Mouse (Mus musculus): ENCODE measurements around the gene Cuedc2. TPM values are rescaled to one million over a fixed set of nuclear protein-coding genes. Genes with fewer than 3 reads are reported as not detected.
A peak's percentile ranks its signal among the peaks of the same experiment; 100 is the strongest.

The Cuedc2 gene
- polyA plus RNA-seq, 1 experiment from 2014 or later: 80.0 TPM

DNA sequence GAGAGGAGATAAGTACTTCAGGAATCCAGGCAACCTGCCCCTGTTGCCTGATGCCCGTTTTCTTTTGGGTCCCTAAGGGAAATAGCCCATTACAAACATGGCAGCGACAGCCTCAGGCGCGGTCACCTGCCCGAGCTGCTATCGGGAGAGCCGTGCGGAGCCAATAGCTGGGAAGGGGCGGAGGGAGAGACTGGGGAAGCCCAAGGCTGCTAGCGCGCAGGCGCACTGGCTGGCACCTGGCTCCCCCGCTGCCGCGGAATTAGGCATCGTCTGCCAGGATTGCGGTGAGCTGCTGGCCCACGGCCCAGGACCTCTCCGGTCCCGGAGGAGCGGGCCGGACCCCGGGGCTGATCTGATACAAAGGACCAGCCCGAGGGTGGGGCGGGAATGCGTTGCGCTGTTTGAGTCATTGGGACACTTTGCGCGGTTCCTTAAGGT lies 18.2 kb upstream of the Cuedc2 start:
- Histone ChIP-seq H3K4me1 (replicated peaks; ENCODE audit: control insufficient read depth, insufficient read depth, low read length) (no peaks in the 10 kb centered on the region), H3K27me3 (replicated peaks; ENCODE audit: control insufficient read depth, insufficient read depth, low read length) (no peaks in the 10 kb centered on the region), H3K9ac (ENCODE audit: low read depth, low read length) (peak overlapping the region; percentile 26), H3K4me2 (replicated peaks; ENCODE audit: low read depth) (peak overlapping the region; percentile 89), H3K9me3 (ENCODE audit: control insufficient read depth) (no peaks in the 10 kb centered on the region), H3K27ac (ENCODE audit: low read depth, low read length) (peak overlapping the region; percentile 69), H3K4me3 (ENCODE audit: low read depth, low read length) (peak overlapping the region; percentile 64), H3K36me3 (ENCODE audit: control insufficient read depth, insufficient read depth) (no peaks in the 10 kb centered on the region)
- TF ChIP-seq CTCF (IDR thresholded peaks at IDR 0.05; ENCODE audit: low read depth): no peak
- ATAC-seq: peak; percentile 82
- under 1% methylated on average over 29 of the region's 29 CpGs for WGBS

DNA sequence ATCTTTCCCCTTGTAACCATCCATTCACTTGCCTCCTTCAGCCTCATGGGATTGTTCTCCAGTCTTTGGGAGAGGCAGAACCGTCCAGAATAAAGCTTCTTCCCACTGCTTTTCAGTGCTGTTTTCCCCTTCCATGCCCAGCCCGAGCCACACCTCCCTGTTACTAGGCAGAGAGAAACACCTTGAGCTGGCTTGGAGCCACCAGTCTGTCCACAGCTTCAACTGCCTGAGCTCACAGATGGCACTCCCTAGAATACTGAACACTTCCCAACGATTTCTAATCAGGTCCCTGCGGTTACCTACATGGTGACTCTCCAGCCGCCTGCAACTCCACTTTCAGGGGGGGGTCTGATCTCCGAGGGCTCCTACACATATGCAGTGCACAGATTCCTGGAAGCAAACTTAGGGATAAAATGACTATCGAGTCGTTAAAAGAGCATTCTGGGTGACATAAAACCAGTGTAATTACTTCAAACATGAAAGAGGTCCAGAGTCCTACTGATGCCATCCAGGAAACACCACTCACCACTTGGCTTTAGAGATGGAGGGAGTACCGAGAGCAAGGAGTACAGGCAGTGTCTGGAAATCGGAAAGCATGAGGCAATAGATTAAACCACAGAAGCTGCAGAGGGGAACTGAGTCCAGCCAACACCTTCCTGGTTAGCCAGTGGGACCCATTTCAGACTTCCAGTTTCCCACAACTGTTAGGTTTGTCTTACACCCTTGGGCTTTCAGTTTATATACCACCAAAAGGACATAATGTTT lies 11.8 kb upstream of the Cuedc2 start, which contains the start of gene 2310034G01Rik:
Gene 2310034G01Rik, minus strand, starts transcription at position 135 of the 765 bp plus-strand sequence.
- Histone ChIP-seq H3K27me3 (replicated peaks; ENCODE audit: control insufficient read depth, insufficient read depth, low read length) (no peaks in the 10 kb centered on the region), H3K4me2 (replicated peaks; ENCODE audit: low read depth) (peak within 1 kb of the TSS; percentile 98), H3K27ac (ENCODE audit: low read depth, low read length) (peak within 1 kb of the TSS; percentile 51; the same call in 1 of the 2 replicates), H3K4me3 (ENCODE audit: low read depth, low read length) (peak within 1 kb of the TSS; percentile 56), H3K9me3 (ENCODE audit: control insufficient read depth) (no peaks in the 10 kb centered on the region), H3K9ac (ENCODE audit: low read depth, low read length) (peak within 1 kb of the TSS; percentile 62), H3K4me1 (replicated peaks; ENCODE audit: control insufficient read depth, insufficient read depth, low read length) (no peaks in the 10 kb centered on the region), H3K36me3 (ENCODE audit: control insufficient read depth, insufficient read depth) (no peaks in the 10 kb centered on the region; the same call in 1 of the 2 replicates)
- ATAC-seq: peak; percentile 72
- 32% methylated on average over 10 of the region's 10 CpGs for whole genome bisulfite sequencing
- no peak for TF ChIP-seq CTCF (IDR thresholded peaks at IDR 0.05; ENCODE audit: low read depth)

DNA sequence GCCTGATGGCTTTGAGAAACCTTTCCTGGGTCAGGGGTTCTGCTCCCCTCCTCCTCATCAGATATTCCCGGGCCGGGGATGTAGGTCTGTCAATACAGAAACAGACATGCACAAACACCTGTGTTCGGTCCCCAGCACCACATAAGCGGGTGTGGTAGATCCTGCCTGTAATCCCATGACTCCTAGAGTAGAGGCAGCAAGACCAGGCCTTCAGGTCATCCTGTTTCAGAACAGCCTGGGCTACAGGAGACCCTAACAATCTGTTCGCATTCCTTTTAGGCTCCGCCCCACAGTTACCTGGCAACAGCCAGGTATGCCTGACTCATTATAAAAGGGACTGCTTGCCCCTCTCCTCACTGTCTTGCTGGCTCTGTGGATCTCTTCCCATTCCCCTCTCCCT lies 11.0 kb upstream of the Cuedc2 start:
- no peaks in the 10 kb centered on the region for H3K4me1 ChIP-seq (replicated peaks; ENCODE audit: control insufficient read depth, insufficient read depth, low read length)
- H3K4me2 ChIP-seq (replicated peaks; ENCODE audit: low read depth): peak overlapping the region; percentile 98
- 31% methylated on average over 6 of the region's 6 CpGs for WGBS
- no peak overlapping the region for H3K27ac ChIP-seq (ENCODE audit: low read depth, low read length)
- no peak for TF ChIP-seq CTCF (IDR thresholded peaks at IDR 0.05; ENCODE audit: low read depth)
- H3K36me3 ChIP-seq (ENCODE audit: control insufficient read depth, insufficient read depth): no peaks in the 10 kb centered on the region; the same call in 1 of the 2 replicates
- no peaks in the 10 kb centered on the region for H3K9me3 ChIP-seq (ENCODE audit: control insufficient read depth)
- no peaks in the 10 kb centered on the region for H3K27me3 ChIP-seq (replicated peaks; ENCODE audit: control insufficient read depth, insufficient read depth, low read length)
- ATAC-seq: no peak
- H3K9ac ChIP-seq (ENCODE audit: low read depth, low read length): no peak overlapping the region
- peak overlapping the region; percentile 56 for H3K4me3 ChIP-seq (ENCODE audit: low read depth, low read length)

DNA sequence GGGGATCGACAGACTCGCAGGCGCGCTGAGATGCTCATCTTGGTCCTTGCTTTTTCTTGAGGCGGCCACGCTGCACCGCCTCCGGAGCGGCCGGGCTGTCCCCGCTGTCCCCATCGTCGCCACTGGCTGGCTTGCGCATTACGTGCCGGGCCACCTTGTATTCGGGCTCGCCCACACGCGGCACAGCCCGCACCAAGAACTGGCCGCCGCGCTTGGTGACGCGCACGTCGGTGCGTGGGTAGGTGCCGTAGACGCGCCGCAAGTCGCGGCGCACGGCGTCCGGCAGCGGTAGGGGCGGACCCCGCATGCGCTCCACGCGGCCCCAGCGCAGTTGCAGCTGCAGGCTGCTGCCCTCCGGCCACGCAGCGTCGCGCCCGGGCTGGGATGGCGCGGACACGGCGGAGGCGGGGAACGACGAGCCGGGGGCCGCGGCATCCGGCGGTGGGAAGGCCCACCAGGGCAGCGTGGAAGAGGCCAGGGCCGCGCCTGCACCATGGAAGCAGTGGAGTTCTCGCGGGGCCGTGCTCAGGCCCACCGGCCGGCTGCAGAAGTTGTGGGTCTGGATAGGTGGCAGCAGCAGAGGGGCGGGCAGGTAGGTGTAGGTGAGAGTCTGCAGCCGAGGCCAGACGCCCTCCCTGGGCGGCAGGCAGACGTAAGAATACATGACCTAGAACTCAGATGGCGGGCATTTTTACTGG lies 10.4 kb upstream of the Cuedc2 start:
- under 1% methylated on average over 73 of the region's 78 CpGs for WGBS
- peak; percentile 63 for ATAC-seq
- H3K27me3 ChIP-seq (replicated peaks; ENCODE audit: control insufficient read depth, insufficient read depth, low read length): no peaks in the 10 kb centered on the region
- peak overlapping the region; percentile 98 for H3K4me2 ChIP-seq (replicated peaks; ENCODE audit: low read depth)
- peak; percentile 17; the same call in 1 of the 2 replicates for TF ChIP-seq CTCF (IDR thresholded peaks at IDR 0.05; ENCODE audit: low read depth)
- no peaks in the 10 kb centered on the region; the same call in 1 of the 2 replicates for H3K36me3 ChIP-seq (ENCODE audit: control insufficient read depth, insufficient read depth)
- H3K9ac ChIP-seq (ENCODE audit: low read depth, low read length): peak overlapping the region; percentile 62
- peak overlapping the region; percentile 56 for H3K4me3 ChIP-seq (ENCODE audit: low read depth, low read length)
- H3K9me3 ChIP-seq (ENCODE audit: control insufficient read depth): no peaks in the 10 kb centered on the region
- no peaks in the 10 kb centered on the region for H3K4me1 ChIP-seq (replicated peaks; ENCODE audit: control insufficient read depth, insufficient read depth, low read length)
- peak overlapping the region; percentile 51; the same call in 1 of the 2 replicates for H3K27ac ChIP-seq (ENCODE audit: low read depth, low read length)

DNA sequence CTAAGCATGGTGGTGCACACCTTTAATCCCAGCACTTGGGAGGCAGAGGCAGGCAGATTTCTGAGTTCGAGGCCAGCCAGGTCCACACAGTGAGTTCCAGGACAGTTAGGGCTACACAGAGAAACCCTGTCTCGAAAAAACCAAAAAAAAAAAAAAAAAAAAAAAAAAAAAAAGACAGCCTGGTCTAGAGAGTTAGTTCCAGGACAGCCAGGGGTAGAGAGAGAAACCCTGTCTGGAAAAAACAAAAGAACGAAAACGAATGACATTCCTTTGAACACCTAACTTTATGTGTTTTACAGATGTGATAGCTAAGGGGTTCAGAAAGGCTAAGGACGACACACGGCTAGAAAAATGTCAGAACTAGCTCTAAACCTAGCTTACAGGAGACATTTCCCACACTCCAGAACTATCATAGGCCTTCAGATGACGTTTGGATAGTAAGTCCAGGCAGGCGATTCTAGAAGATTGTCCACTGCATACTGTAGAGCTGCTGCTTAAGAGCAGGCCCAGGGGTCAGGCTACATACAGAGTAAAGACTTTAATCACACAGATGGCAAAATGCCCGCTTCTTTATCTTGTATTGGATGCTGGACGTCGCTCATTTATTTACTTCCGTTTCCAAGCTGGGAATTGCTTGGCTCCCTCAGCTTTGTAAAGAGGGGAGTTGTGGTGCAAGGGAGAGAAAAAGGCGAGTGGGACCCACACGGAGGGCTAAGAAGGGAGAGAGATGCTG lies 9.6 kb upstream of the Cuedc2 start:
- no peaks in the 10 kb centered on the region for H3K27me3 ChIP-seq (replicated peaks; ENCODE audit: control insufficient read depth, insufficient read depth, low read length)
- TF ChIP-seq CTCF (IDR thresholded peaks at IDR 0.05; ENCODE audit: low read depth): no peak
- WGBS: 28% methylated on average over 14 of the region's 14 CpGs
- H3K27ac ChIP-seq (ENCODE audit: low read depth, low read length): peak overlapping the region; percentile 51; the same call in 1 of the 2 replicates
- ATAC-seq: no peak
- H3K4me2 ChIP-seq (replicated peaks; ENCODE audit: low read depth): peak overlapping the region; percentile 98
- H3K4me1 ChIP-seq (replicated peaks; ENCODE audit: control insufficient read depth, insufficient read depth, low read length): no peaks in the 10 kb centered on the region
- no peaks in the 10 kb centered on the region; the same call in 1 of the 2 replicates for H3K36me3 ChIP-seq (ENCODE audit: control insufficient read depth, insufficient read depth)
- H3K4me3 ChIP-seq (ENCODE audit: low read depth, low read length): peak overlapping the region; percentile 56
- H3K9me3 ChIP-seq (ENCODE audit: control insufficient read depth): no peaks in the 10 kb centered on the region
- H3K9ac ChIP-seq (ENCODE audit: low read depth, low read length): peak overlapping the region; percentile 62
